Mouse (Mus musculus) CH12.LX (cell line): Measurements from ENCODE around the gene Mvb12b. TPM values are rescaled to one million over a fixed set of nuclear protein-coding genes. Genes with fewer than 3 reads are reported as not detected.

ENCODE experiments used
- DNase-seq: peaks from one replicate; pipeline ENCODE4 v3.0.0-alpha.2; 2013; ENCODE audit errors: extremely low read depth
- H3K27ac ChIP-seq: 2 replicates; pipeline ENCODE4 v1.5.1; 2012; ENCODE audit warnings: low read depth, mild to moderate bottlenecking, control low read depth, moderate library complexity; ENCODE audit not compliant: insufficient read depth
- H3K27me3 ChIP-seq: replicated peaks from 2 replicates; pipeline ENCODE3; 2012; ENCODE audit warnings: inconsistent platforms
- H3K36me3 ChIP-seq, 2 experiments: replicated peaks in 1 of 2; 2 replicates each; pipeline versions ENCODE3 to v1.6.1; 2012; ENCODE audit warnings: inconsistent platforms in 1 of 2, low read length in 1 of 2, mild to moderate bottlenecking in 1 of 2, mixed read lengths in 1 of 2, moderate library complexity in 1 of 2; ENCODE audit not compliant: control insufficient read depth in 1 of 2, insufficient read depth in 1 of 2
- H3K4me1 ChIP-seq, 2 experiments: 2 replicates each; pipeline ENCODE4 v1.6.1; 2012; ENCODE audit warnings: inconsistent platforms in 1 of 2, moderate library complexity in 1 of 2; ENCODE audit not compliant: insufficient read depth in 2 of 2, control insufficient read depth in 1 of 2
- H3K4me2 ChIP-seq: 2 replicates; pipeline ENCODE4 v1.6.1; 2012; ENCODE audit warnings: low read depth, mild to moderate bottlenecking, control low read depth; ENCODE audit not compliant: poor library complexity, insufficient read depth, severe bottlenecking
- H3K4me3 ChIP-seq, 3 experiments: fragments of 150-350 bp in 1 of 3; sonication (generic) in 1 of 3; replicated peaks in 1 of 3; 2 replicates each; pipeline versions ENCODE3 to v1.5.1; 2011 to 2012; ENCODE audit warnings: low read depth in 2 of 3, low read length in 2 of 3, mild to moderate bottlenecking in 2 of 3, moderate library complexity in 2 of 3, control low read depth in 1 of 3, improper control_type of control experiment in 1 of 3, inconsistent platforms in 1 of 3, mixed read lengths in 1 of 3; ENCODE audit not compliant: poor library complexity in 1 of 3
- H3K79me2 ChIP-seq: replicated peaks from 2 replicates; pipeline ENCODE4 v1.6.1; 2012; ENCODE audit warnings: mild to moderate bottlenecking, moderate library complexity; ENCODE audit not compliant: control insufficient read depth, poor library complexity, insufficient read depth, severe bottlenecking; ENCODE audit errors: extremely low read depth
- H3K9ac ChIP-seq: 2 replicates; pipeline ENCODE4 v1.6.1; 2012; ENCODE audit warnings: low read depth, mild to moderate bottlenecking, control low read depth, moderate library complexity; ENCODE audit not compliant: insufficient read depth
- H3K9me3 ChIP-seq: replicated peaks from 2 replicates; pipeline ENCODE3; 2012; ENCODE audit warnings: low read length, inconsistent platforms, mixed read lengths
- CHD1 ChIP-seq: IDR thresholded peaks from 2 replicates; pipeline ENCODE4 v1.6.1; 2012; ENCODE audit warnings: low read depth, low read length, improper control_type of control experiment, inconsistent platforms
- E2F4 ChIP-seq: IDR thresholded peaks from 2 replicates; pipeline ENCODE4 v1.6.1; 2011; ENCODE audit warnings: low read depth, low read length, improper control_type of control experiment; ENCODE audit not compliant: insufficient replicate concordance
- IRF4 ChIP-seq: IDR thresholded peaks from 2 replicates; pipeline ENCODE4 v1.6.1; 2014; ENCODE audit warnings: low read depth, mild to moderate bottlenecking, inconsistent platforms, low read length, improper control_type of control experiment
- JUN ChIP-seq: IDR thresholded peaks from 2 replicates; pipeline ENCODE4 v1.6.1; 2011; ENCODE audit warnings: low read depth, mild to moderate bottlenecking, low read length, improper control_type of control experiment, moderate library complexity; ENCODE audit not compliant: insufficient read depth
- JUND ChIP-seq: conservative IDR thresholded peaks from 2 replicates; pipeline ENCODE4 v1.6.1; 2011; ENCODE audit warnings: low read depth, low read length, improper control_type of control experiment
- MAFK ChIP-seq: IDR thresholded peaks from 2 replicates; pipeline ENCODE4 v1.6.1; 2011; ENCODE audit warnings: low read length, improper control_type of control experiment; ENCODE audit not compliant: insufficient replicate concordance
- MAZ ChIP-seq: IDR thresholded peaks from 2 replicates; pipeline ENCODE4 v1.6.1; 2012; ENCODE audit warnings: low read depth, mild to moderate bottlenecking, inconsistent platforms, low read length, improper control_type of control experiment, moderate library complexity
- MEF2A ChIP-seq: IDR thresholded peaks from 2 replicates; pipeline ENCODE4 v1.6.1; 2014; ENCODE audit warnings: low read depth, mild to moderate bottlenecking, inconsistent platforms, low read length, improper control_type of control experiment, borderline replicate concordance
- POLR2AphosphoS2 ChIP-seq: IDR thresholded peaks from 2 replicates; pipeline ENCODE4 v1.6.1; 2011; ENCODE audit warnings: low read depth, low read length, improper control_type of control experiment
- RAD21 ChIP-seq: IDR thresholded peaks from 2 replicates; pipeline ENCODE4 v1.6.1; 2011; ENCODE audit warnings: low read depth, mild to moderate bottlenecking, low read length, improper control_type of control experiment, moderate library complexity
- SIN3A ChIP-seq: IDR thresholded peaks from 2 replicates; pipeline ENCODE4 v1.6.1; 2012; ENCODE audit warnings: low read length, improper control_type of control experiment, inconsistent platforms
- TCF12 ChIP-seq: IDR thresholded peaks from 2 replicates; pipeline ENCODE4 v1.6.1; 2014; ENCODE audit warnings: low read depth, mild to moderate bottlenecking, inconsistent platforms, low read length, improper control_type of control experiment
- UBTF ChIP-seq: IDR thresholded peaks from 2 replicates; pipeline ENCODE4 v1.6.1; 2012; ENCODE audit warnings: low read depth, mild to moderate bottlenecking, inconsistent platforms, low read length, improper control_type of control experiment, moderate library complexity
- dilution Hi-C: fragments of 300-500 bp; cut with MboI; formaldehyde crosslinking; loops from 2 replicates; pipeline ENCODE4 v1.14.3; 2020; ENCODE audit warnings: low sequenced_read_pairs; ENCODE audit not compliant: extremely low pct_unique_long_range_greater_than_20kb, extremely low pct_ligation_motif_present
- in situ Hi-C: fragments of 300-500 bp; cut with MboI; formaldehyde crosslinking; loops from 3 replicates; pipeline ENCODE4 v1.14.3; 2019; ENCODE audit warnings: low sequenced_read_pairs, low pct_ligation_motif_present, low pct_unique_long_range_greater_than_20kb, mixed read lengths
- polyA plus RNA-seq: library from polyadenylated mRNA; unstranded; fragments of >175 nt; gene quantifications from 2 replicates; pipeline ENCODE4 v1.2.1, GENCODE M21; 2012; ENCODE audit warnings: low read depth; ENCODE audit not compliant: insufficient read length
- total RNA-seq, 2 experiments: library from RNA; depleted of rRNA; stranded (reverse); fragments of 300-350 nt in 1 of 2; fragments of >200 nt in 1 of 2; gene quantifications; 2 replicates each; pipeline ENCODE4 v1.2.3; 2012 to 2014

Mvb12b gene
- total and polyA plus RNA-seq, 3 experiments, result 3.0 to 16.7 (median 5.3) TPM

- Histone ChIP-seq H3K9ac (no peak overlapping the region), H3K4me1 (peaks cover 7 to 22% of the 10 kb centered on the region in 2 experiments), H3K4me3 (no peak overlapping the region), H3K79me2 (no peaks in the 10 kb centered on the region; the same call in 1 of the 2 replicates), H3K9me3 (peaks cover 6% of the 10 kb centered on the region)
- dilution Hi-C loops, result no loop called here
- in situ Hi-C loops, result no loop called here
- TF ChIP-seq E2F4, result no peak
- no peak for TF ChIP-seq JUN
- TF ChIP-seq POLR2AphosphoS2, result no peak
- TF ChIP-seq SIN3A, result no peak
- no peak for TF ChIP-seq MAFK
- no peak for TF ChIP-seq UBTF
- TF ChIP-seq RAD21, result no peak
- TF ChIP-seq, all 38 proteins: peak for 0
- DNase-seq, result no peak
- H3K27ac ChIP-seq, result no peak overlapping the region
- H3K36me3 ChIP-seq, result peaks cover 24 to 25% of the 10 kb centered on the region in 2 experiments
- no peak overlapping the region for H3K4me2 ChIP-seq
- H3K27me3 ChIP-seq, result no peaks in the 10 kb centered on the region
Observed at GRCm38 (mm10) chr2:33870369-33871180, 17.2 kb downstream of the Mvb12b start.

GRCm38 (mm10) chr2:33869689-33870343, 17.9 kb downstream of the Mvb12b start:
- no peaks in the 10 kb centered on the region; the same call in 1 of the 2 replicates for H3K79me2 ChIP-seq
- dilution Hi-C loops, result no loop called here
- no peak overlapping the region for H3K4me3 ChIP-seq
- peaks cover 7 to 22% of the 10 kb centered on the region in 2 experiments for H3K4me1 ChIP-seq
- peaks cover 6% of the 10 kb centered on the region for H3K9me3 ChIP-seq
- no peak for TF ChIP-seq MAZ
- no peak for TF ChIP-seq JUND
- TF ChIP-seq MEF2A, result no peak
- no peak for TF ChIP-seq CHD1
- no peak for TF ChIP-seq IRF4
- no peak for TF ChIP-seq TCF12
- no peak for DNase-seq
- H3K36me3 ChIP-seq, result peaks cover 24 to 25% of the 10 kb centered on the region in 2 experiments
- no peak overlapping the region for H3K9ac ChIP-seq
- in situ Hi-C loops, result no loop called here
- no peak overlapping the region for H3K27ac ChIP-seq
- no peak overlapping the region for H3K4me2 ChIP-seq
- H3K27me3 ChIP-seq, result no peaks in the 10 kb centered on the region
